Mouse (Mus musculus) C2C12 (cell line): Measurements from ENCODE around the gene Zxdc. TPM values are rescaled to one million over a fixed set of nuclear protein-coding genes. Genes with fewer than 3 reads are reported as not detected.

ENCODE experiments used
- H3K27me3 ChIP-seq: one replicate; pipeline ENCODE4 v1.6.1; 2011; ENCODE audit not compliant: control insufficient read depth, insufficient read depth, insufficient read length
- H3K36me3 ChIP-seq: one replicate; pipeline ENCODE4 v1.6.1; 2011; ENCODE audit not compliant: control insufficient read depth, insufficient read depth
- H3K4me3 ChIP-seq: one replicate; pipeline ENCODE4 v1.5.1; 2011; ENCODE audit warnings: mild to moderate bottlenecking, control low read depth; ENCODE audit not compliant: poor library complexity, insufficient read depth, severe bottlenecking
- H3K79me2 ChIP-seq: one replicate; pipeline ENCODE4 v1.6.1; 2011; ENCODE audit not compliant: control insufficient read depth, insufficient read depth
- H3K79me3 ChIP-seq: one replicate; pipeline ENCODE4 v1.6.1; 2011; ENCODE audit warnings: low read depth, control low read depth
- H3ac ChIP-seq: one replicate; pipeline ENCODE3; 2011; ENCODE audit warnings: low read depth; ENCODE audit not compliant: control insufficient read depth, insufficient read length
- CEBPB ChIP-seq: IDR thresholded peaks from one replicate; pipeline ENCODE4 v1.6.1; 2011; ENCODE audit warnings: low read depth, mild to moderate bottlenecking, control low read depth, moderate library complexity
- CTCF ChIP-seq: IDR thresholded peaks from one replicate; pipeline ENCODE4 v1.5.1; 2011; ENCODE audit not compliant: control insufficient read depth, insufficient read depth, insufficient read length
- FOSL1 ChIP-seq: IDR thresholded peaks from one replicate; pipeline ENCODE4 v1.8.0; 2011; ENCODE audit warnings: mild to moderate bottlenecking, low read length; ENCODE audit not compliant: poor library complexity, insufficient read depth, severe bottlenecking
- MAX ChIP-seq: IDR thresholded peaks from one replicate; pipeline ENCODE4 v1.6.1; 2011; ENCODE audit warnings: mild to moderate bottlenecking, control low read depth
- MYOD1 ChIP-seq: IDR thresholded peaks from one replicate; pipeline ENCODE4 v1.6.1; 2011; ENCODE audit warnings: low read depth; ENCODE audit not compliant: control insufficient read depth, insufficient read length
- MYOG ChIP-seq: IDR thresholded peaks from one replicate; pipeline ENCODE4 v1.6.1; 2011; ENCODE audit not compliant: control insufficient read depth, insufficient read length; ENCODE audit errors: extremely low read depth
- USF1 ChIP-seq: IDR thresholded peaks from one replicate; pipeline ENCODE4 v1.6.1; 2011; ENCODE audit warnings: low read depth, mild to moderate bottlenecking, control low read depth, moderate library complexity
- polyA plus RNA-seq: library from polyadenylated mRNA; unstranded; fragments of >200 nt; fragmentation: generic; extraction: Trizol; gene quantifications from one replicate; pipeline ENCODE4 v1.2.1, GENCODE M21; 2012; ENCODE audit warnings: missing spikeins

Zxdc gene
- polyA plus RNA-seq, 1 experiment = 7.4 TPM

GRCm38 (mm10) chr6:90393948-90394347, 24.7 kb downstream of the Zxdc start:
- Histone ChIP-seq H3K36me3 (peaks cover 6% of the 10 kb centered on the region), H3ac (no peak overlapping the region), H3K27me3 (no peaks in the 10 kb centered on the region), H3K4me3 (no peak overlapping the region), H3K79me2 (no peaks in the 10 kb centered on the region), H3K79me3 (no peaks in the 10 kb centered on the region)
- TF ChIP-seq MAX = no peak
- no peak for TF ChIP-seq CTCF
- TF ChIP-seq CEBPB = no peak
- TF ChIP-seq USF1 = no peak
- no peak for TF ChIP-seq MYOG
- no peak for TF ChIP-seq FOSL1
- TF ChIP-seq MYOD1 = no peak

- TF ChIP-seq CTCF = no peak
- no peak for TF ChIP-seq MYOD1
- no peak for TF ChIP-seq MYOG
- no peak for TF ChIP-seq MAX
- TF ChIP-seq FOSL1 = no peak
- TF ChIP-seq CEBPB = no peak
- TF ChIP-seq USF1 = no peak
- H3K79me2 ChIP-seq = no peaks in the 10 kb centered on the region
- no peaks in the 10 kb centered on the region for H3K79me3 ChIP-seq
Measured at GRCm38 (mm10) chr6:90395751-90396150, 26.5 kb downstream of the Zxdc start.

GRCm38 (mm10) chr6:90397291-90397690, 28.0 kb downstream of the Zxdc start:
- Histone ChIP-seq H3K79me2 (no peaks in the 10 kb centered on the region), H3K79me3 (no peaks in the 10 kb centered on the region), H3K27me3 (no peaks in the 10 kb centered on the region), H3K4me3 (no peak overlapping the region), H3ac (no peak overlapping the region), H3K36me3 (no peaks in the 10 kb centered on the region)
- TF ChIP-seq USF1 (no peak), CEBPB (no peak), MYOD1 (no peak), FOSL1 (no peak), MAX (no peak), CTCF (no peak), MYOG (no peak)

More at GRCm38 (mm10) chr6:90395751-90396150, 26.5 kb downstream of the Zxdc start:
- Histone ChIP-seq H3K36me3 (peaks cover 4% of the 10 kb centered on the region), H3ac (no peak overlapping the region), H3K27me3 (no peaks in the 10 kb centered on the region), H3K4me3 (no peak overlapping the region)

- Histone ChIP-seq H3K27me3 (no peaks in the 10 kb centered on the region), H3K4me3 (no peak overlapping the region), H3ac (no peak overlapping the region), H3K36me3 (no peaks in the 10 kb centered on the region), H3K79me3 (no peaks in the 10 kb centered on the region), H3K79me2 (no peaks in the 10 kb centered on the region)
- TF ChIP-seq MYOD1 = no peak
- TF ChIP-seq MAX = no peak
- TF ChIP-seq CEBPB = no peak
- no peak for TF ChIP-seq FOSL1
- TF ChIP-seq USF1 = no peak
- TF ChIP-seq CTCF = no peak
- no peak for TF ChIP-seq MYOG
Measured at GRCm38 (mm10) chr6:90408632-90409031, 39.3 kb downstream of the Zxdc start.

- Histone ChIP-seq H3K4me3 (no peak overlapping the region), H3K27me3 (peaks cover 7% of the 10 kb centered on the region), H3K36me3 (no peaks in the 10 kb centered on the region), H3ac (no peak overlapping the region), H3K79me3 (no peaks in the 10 kb centered on the region), H3K79me2 (no peaks in the 10 kb centered on the region)
- TF ChIP-seq USF1 (no peak), FOSL1 (no peak), MAX (no peak), CEBPB (no peak), CTCF (no peak), MYOD1 (no peak), MYOG (no peak)
Measured at GRCm38 (mm10) chr6:90410972-90411371, 41.7 kb downstream of the Zxdc start.

GRCm38 (mm10) chr6:90411926-90412325, 42.6 kb downstream of the Zxdc start:
- H3K79me2 ChIP-seq = no peaks in the 10 kb centered on the region
- H3K27me3 ChIP-seq = peaks cover 15% of the 10 kb centered on the region
- no peak overlapping the region for H3K4me3 ChIP-seq
- H3K79me3 ChIP-seq = no peaks in the 10 kb centered on the region
- H3K36me3 ChIP-seq = no peaks in the 10 kb centered on the region
- TF ChIP-seq USF1 (no peak), CTCF (no peak), FOSL1 (no peak), MAX (no peak), CEBPB (no peak), MYOG (no peak), MYOD1 (no peak)
- H3ac ChIP-seq = no peak overlapping the region
